Mouse (Mus musculus): ENCODE results near the gene Gnaz.

Gene Gnaz

GRCm38 (mm10) chr10:74937003-74937790, 29.8 kb upstream of the Gnaz start:
- TF ChIP-seq GATA4 (IDR thresholded peaks at IDR 0.05; ENCODE audit: insufficient replicate concordance, low read length), result no peak

- no peak for TF ChIP-seq GATA4 (IDR thresholded peaks at IDR 0.05; ENCODE audit: insufficient replicate concordance, low read length)
Measured at GRCm38 (mm10) chr10:74938410-74938809, 28.6 kb upstream of the Gnaz start.

GRCm38 (mm10) chr10:74939300-74939699, 27.7 kb upstream of the Gnaz start:
- no peak for TF ChIP-seq GATA4 (IDR thresholded peaks at IDR 0.05; ENCODE audit: insufficient replicate concordance, low read length)

- no peak for TF ChIP-seq GATA4 (IDR thresholded peaks at IDR 0.05; ENCODE audit: insufficient replicate concordance, low read length)
Measured at GRCm38 (mm10) chr10:74940795-74941194, 26.2 kb upstream of the Gnaz start.

GRCm38 (mm10) chr10:74952830-74953443, 14.0 kb upstream of the Gnaz start:
- no peak for TF ChIP-seq GATA4 (IDR thresholded peaks at IDR 0.05; ENCODE audit: insufficient replicate concordance, low read length)

GRCm38 (mm10) chr10:74964380-74964779, 2.6 kb upstream of the Gnaz start:
- no peak for TF ChIP-seq GATA4 (IDR thresholded peaks at IDR 0.05; ENCODE audit: insufficient replicate concordance, low read length)

- no peak for TF ChIP-seq GATA4 (IDR thresholded peaks at IDR 0.05; ENCODE audit: insufficient replicate concordance, low read length)
Measured at GRCm38 (mm10) chr10:74967651-74968267, 782 bp downstream of the Gnaz start.

- TF ChIP-seq GATA4 (IDR thresholded peaks at IDR 0.05; ENCODE audit: insufficient replicate concordance, low read length), result no peak
Measured at GRCm38 (mm10) chr10:74969266-74969665, 2.3 kb downstream of the Gnaz start.

GRCm38 (mm10) chr10:74973026-74973425, 6.0 kb downstream of the Gnaz start:
- TF ChIP-seq GATA4 (IDR thresholded peaks at IDR 0.05; ENCODE audit: insufficient replicate concordance, low read length), result no peak

- no peak for TF ChIP-seq GATA4 (IDR thresholded peaks at IDR 0.05; ENCODE audit: insufficient replicate concordance, low read length)
Measured at GRCm38 (mm10) chr10:74975626-74976025, 8.6 kb downstream of the Gnaz start.

GRCm38 (mm10) chr10:74976429-74976828, 9.5 kb downstream of the Gnaz start:
- no peak for TF ChIP-seq GATA4 (IDR thresholded peaks at IDR 0.05; ENCODE audit: insufficient replicate concordance, low read length)

- TF ChIP-seq GATA4 (IDR thresholded peaks at IDR 0.05; ENCODE audit: insufficient replicate concordance, low read length), result no peak
Measured at GRCm38 (mm10) chr10:74978056-74978455, 11.1 kb downstream of the Gnaz start.

GRCm38 (mm10) chr10:74981159-74981558, 14.2 kb downstream of the Gnaz start:
- TF ChIP-seq GATA4 (IDR thresholded peaks at IDR 0.05; ENCODE audit: insufficient replicate concordance, low read length), result no peak

- no peak for TF ChIP-seq GATA4 (IDR thresholded peaks at IDR 0.05; ENCODE audit: insufficient replicate concordance, low read length)
Measured at GRCm38 (mm10) chr10:74983176-74983575, 16.2 kb downstream of the Gnaz start.

- no peak for TF ChIP-seq GATA4 (IDR thresholded peaks at IDR 0.05; ENCODE audit: insufficient replicate concordance, low read length)
Measured at GRCm38 (mm10) chr10:74987698-74988470, 20.9 kb downstream of the Gnaz start.

All from liver, adult (tissue).